Mouse (Mus musculus) thymus, postnatal 0 days (tissue): ENCODE data around the gene Rpgrip1. TPM values are rescaled to one million over a fixed set of nuclear protein-coding genes. Genes with fewer than 3 reads are reported as not detected.
"Not testable (repeated sequence)": the region's sequence is repeated elsewhere in the genome, so short reads cannot be mapped to it uniquely, and the experiment has no call there.

Experiments used
- DNase-seq: peaks from one replicate; pipeline ENCODE4 v3.0.0-alpha.2; 2015; ENCODE audit warnings: low spot score
- polyA plus RNA-seq: library from polyadenylated mRNA; unstranded; fragments of >200 nt; fragmentation: Nextera tagmentation; extraction: Ambion mirVana; gene quantifications from 2 replicates; pipeline ENCODE4 v1.2.1, GENCODE M21; 2015

The Rpgrip1 gene
- 87.6 and 94.0 TPM in 2 replicates for polyA plus RNA-seq

DNA sequence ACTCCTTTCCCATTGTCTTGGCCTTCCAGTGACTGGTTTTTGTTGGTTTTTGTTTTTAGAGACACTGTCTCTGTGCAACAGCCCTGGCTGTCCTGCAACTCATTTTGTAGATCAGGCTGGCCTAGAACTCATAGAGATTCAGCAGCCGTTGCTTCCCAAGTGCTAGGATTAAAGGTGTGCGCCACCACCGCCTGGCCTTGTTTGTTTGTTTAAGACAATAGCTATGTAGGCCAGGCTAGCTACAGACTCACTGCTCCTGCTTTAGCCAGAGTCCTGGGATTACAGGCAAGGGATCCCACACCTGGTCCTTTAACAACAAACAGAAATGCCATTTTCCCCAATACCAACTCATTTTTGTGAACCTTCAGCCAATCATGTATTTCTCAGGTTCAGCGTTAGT lies at the start of gene Rpgrip1:
Rpgrip1 (plus strand) TSS at position 359 of the 400 bp plus-strand sequence.
- DNase-seq, result no peak

DNA sequence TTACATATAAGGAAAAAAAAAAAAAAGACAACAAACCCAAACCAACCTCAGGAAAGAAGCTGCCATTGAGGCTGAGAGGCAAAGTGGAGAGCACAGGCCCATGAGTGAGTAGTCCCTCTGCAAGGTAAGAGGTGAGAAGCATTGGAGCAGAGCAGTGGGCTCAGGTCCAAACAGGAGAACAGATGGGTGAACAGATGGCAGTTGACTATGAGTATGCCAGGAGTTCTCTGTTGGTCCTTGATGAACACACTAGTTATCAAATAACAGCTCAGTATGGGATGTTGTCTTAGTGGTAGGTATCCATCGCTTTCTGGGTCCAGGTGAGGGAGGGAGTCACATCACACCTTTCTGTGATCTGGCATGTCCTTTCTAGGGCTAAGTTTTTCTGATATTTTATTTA lies 49.7 kb upstream of the Rpgrip1 start:
- DNase-seq, result no peak

DNA sequence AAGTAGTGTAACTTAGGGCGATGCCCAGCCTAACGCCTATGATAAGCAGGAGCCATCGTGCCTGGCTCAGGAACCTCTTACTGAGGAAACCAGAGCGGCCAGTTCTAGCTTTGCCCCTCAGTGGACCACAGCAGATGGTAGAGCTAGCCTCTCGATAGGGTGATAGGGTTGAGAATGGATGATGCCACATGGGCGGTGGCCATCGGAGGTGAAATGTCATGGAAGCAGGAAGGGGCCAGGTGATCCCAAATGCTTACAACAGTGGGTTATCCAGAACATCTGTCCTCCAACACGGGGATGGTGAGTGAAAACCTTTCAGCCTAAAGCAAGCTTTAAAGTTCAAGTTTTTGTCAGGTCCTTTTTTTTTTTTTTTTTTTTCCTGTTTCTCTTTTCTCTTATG lies 48.7 kb upstream of the Rpgrip1 start:
- DNase-seq, result no peak

DNA sequence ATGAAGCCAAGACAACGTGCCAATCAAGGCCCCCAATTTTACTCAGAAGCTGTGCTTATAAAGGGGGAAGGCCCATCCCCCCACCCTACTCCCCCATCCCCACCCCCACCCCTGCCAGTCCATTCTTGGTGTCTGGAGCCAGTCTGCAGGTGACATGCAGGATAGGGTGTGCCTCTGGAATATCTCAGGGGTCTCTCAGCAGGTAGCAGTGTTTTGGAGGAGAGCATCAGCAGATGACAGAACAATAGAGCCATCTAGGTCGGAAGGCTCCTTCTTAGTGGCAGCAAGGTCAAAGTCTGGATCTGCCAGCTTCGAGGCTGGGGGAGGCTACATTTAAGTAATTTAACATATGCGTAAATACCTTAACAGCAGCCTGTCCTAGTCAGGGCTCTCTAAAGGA lies 44.4 kb upstream of the Rpgrip1 start:
- no peak for DNase-seq

DNA sequence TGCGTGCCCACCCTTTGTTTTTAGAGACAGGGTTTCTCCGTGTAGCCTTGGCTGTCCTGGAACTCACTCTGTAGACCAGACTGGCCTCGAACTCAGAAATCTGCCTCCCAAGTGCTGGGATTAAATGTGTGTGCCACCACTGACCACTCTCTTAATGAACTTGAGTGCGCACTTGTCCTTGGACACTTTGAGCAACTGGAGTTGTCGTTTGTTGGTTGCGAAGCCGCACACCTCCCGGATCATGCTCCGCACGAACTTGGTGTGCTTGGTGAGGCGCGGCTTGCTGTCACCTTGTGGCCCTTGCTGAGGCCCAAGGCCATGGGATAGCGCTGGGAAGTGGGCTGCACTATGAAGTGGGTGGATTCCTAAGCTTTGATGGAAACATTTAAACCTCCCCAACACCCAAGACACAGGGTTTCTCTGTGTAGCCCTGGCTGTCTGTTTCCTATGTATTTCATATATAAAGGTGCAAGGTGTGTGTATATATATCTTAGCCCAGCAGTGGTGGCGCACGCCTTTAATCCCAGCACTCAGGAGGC lies 38.8 kb upstream of the Rpgrip1 start:
- DNase-seq, result no peak

DNA sequence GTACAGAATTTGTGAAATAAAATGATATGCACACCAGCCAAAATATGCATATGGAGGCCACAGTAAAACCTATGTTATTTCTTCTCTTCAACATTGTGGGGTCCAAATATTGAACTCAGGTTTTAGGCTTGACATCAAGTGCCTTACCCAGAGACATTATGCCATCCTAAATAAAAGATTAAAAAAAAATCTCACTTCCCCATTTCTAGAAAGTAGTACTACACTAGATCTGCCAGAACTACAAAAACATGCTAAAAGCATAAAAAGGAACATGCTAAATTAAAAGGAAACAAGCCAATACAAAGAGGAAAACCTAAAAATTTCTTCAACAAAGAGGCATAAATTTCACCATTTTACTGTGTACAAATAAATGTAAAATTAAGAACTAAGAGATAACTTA lies 27.4 kb upstream of the Rpgrip1 start:
- DNase-seq, result no peak

DNA sequence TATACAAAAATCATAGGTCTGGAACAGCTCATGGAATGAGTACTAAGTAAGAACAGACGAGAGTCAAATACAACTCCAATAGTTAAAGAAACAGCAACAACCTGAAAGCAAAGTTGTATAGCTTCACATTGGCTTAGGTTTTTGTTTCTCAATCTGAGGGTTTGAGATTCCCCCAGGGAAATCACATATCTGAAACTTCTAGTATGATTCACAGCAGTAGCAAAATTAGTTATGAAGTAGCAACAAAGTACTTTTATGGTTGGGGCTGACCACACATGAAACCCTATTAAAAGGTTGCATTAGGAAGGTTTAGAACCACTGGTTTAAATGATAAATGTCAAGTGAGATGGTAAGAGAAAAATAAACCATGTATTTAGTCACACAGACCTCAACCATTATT lies 16.0 kb upstream of the Rpgrip1 start:
- no peak for DNase-seq

DNA sequence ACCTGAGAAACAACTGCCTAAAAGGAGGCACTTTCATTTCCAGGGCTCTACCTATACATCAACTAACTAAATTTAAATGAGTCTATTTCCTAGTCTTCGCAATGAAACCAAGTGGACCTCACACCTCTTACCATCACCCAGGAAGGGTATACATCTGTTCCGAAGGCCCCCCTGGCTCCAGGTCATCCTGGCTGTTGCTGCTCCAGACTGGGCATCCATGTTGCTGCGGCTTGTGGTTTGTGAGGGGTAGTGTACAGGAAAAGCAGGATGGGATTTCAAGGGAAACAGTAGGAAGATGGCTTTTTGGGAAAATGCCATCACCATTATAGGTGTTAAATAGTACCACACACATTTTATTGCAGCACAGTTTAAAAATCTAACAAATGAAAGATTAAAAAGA lies 13.3 kb upstream of the Rpgrip1 start:
- DNase-seq, result not testable (repeated sequence)

DNA sequence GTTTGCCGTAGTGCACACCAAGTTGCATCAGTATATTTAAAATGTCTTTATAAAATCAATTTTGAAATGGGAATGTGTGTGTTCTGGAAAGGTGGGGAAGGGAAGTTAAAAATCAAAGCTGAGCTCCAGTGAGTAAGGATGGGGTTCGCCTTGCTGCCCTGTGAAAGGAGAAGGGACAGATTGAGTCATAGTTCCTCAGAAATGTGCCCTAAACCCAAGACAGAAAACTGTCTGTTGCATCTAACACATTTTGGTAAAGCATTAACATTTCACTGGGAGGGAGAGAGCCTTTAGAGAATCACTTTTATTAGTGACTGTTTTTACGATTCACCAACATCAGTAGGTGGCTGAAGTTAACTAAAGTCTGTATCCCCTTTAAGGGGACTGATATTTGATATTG lies 12.1 kb upstream of the Rpgrip1 start:
- not testable (repeated sequence) for DNase-seq

DNA sequence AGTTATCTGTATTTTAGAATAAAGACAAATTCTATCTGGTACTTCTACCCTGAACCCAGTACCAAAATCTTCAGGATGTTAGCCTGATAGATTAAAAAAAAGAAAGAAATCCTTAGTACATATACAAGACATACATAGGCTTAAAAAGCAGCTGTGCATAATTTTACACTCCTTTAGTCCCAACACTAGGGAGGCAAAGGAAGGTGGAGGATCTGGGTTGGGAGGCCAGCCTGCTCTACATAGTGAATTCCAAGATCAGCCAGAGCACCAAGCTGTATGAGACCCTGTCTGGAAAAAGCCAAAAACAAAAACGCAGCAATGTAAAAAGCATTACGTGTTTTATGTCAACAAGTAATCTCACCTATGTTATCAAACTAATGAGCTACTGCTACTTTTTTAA lies 10.9 kb upstream of the Rpgrip1 start:
- no peak for DNase-seq

DNA sequence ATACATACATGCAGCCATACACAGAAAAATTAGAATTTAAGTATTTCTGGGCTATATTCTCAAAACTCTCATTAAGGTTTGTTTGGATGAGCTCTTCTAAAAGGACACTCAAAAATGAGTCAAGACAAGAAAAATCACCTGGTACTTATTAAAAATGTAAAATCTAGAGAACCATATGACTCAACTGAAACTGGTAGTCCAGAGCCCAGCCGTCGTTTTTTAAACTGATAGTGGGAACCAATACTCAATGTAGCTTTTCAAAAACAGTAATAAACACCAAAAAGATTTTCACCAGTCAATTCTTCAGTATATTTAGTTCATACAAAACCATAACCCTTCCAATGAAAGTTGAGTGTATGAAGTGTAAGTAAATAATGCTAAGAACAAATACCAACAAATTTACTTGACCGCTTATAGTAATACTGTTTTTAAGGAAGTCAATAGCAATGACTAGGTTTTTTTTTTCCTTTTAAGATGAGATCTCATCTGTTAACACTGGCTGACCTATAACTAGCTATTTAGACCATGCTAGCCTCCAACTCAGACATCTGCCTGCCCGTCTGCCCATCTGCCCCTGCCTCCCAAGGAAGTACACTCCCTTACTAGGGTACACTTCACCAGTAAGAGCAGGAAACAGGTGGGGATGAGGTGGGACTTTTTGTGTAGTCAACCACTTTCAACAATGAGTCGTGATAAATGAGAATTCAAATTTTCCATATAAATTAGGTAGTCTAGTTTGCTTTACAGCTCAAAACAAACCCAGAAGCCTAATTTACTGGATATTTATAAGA lies 10.1 kb upstream of the Rpgrip1 start:
- no peak for DNase-seq

DNA sequence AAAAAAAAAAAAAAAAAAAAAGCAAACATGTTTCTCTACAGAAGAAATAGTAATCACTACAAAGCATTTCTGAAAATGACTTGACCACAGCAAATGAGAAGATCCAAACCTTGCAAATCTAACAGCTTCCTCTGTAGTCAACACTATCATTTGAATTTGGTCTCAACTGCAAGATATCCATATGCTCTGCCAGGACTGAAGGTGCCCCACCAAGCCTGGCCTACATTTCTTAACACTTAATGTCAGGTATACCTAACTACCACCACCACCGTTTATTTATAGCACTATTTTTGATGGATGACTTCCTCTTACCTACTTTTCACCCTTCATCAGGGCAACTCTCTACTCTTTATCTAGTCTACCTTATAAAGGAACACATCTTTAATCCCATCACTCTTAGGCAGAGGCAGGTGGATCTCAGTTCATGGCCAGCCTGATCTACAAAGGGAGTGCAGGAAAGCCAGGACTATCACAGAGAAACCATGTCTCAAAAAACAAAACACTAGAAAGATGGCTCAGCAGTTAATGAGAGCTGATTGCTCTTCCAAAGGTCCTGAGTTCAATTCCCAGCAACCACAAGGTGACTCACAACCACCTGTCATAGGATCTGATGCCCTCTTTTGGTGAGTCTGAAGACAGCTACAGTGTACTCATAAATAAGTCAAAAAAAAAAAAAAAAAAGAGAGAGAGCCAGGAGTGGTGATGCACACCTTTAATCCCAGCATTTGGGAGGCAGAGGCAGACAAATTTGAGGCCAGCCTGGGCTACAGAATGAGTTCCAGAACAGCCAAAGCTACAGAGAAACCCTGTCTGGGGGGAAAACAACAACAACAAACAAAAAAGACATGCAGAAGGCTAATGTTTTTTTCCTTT lies 9.0 kb upstream of the Rpgrip1 start:
- no peak for DNase-seq

DNA sequence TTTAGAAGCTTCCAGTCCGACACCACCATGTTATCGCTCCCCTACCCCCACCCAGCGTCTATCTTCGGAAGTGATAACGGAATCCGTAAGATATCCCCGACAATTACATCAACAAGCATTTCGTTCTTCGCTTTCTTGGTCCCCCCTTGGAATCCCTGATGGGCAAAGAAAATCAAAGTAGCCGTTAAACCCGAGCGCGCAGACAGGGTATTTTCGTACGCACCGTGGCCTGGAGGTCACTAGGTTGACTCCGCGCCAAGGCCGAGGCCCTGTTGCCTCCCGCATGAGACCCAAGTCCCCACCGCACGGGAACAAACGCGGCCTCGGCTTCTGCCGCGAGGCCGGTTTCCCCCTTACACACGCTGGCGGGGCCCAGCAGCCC lies 7.0 kb upstream of the Rpgrip1 start:
- DNase-seq, result peak; percentile 67

DNA sequence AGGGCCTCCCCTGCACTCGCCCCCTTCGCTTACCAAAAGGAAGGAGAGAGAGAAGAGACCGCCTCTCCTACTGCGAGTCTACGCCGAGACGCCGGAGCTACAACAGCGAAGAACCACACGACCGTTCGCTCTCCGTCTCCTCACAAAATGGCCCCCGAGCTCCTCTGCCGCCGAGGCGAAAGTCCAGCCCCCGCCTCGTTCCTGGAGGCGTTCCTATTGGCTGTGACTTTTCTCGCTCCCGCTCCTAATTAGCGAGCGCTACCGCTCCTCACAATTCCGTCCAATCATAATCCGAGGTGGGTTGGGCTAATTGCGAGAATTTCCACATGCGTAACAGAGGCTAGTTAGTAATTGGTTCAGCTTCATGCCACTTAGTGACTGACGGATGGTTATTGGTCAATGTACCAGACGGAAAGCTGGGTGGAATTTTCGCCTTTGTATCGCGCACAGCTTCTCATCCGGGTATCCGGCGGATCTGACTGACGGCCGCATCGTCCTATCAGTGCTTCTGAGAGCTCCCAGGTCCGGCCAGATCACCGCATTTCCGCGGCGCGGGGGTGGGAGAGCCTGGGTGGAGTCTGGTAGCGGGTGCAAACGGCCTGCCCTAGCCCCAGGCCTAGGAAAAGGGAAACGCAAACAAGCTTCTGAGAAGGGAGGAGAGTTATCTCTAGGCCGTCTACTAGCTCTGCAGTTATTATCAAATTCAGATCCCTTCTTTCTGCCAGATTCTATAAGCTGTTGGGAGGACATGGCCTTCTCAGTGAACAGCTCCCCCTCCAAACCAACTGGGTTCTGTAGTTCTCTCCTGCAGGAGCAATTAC lies 6.4 kb upstream of the Rpgrip1 start, which contains the start of gene Hnrnpc:
Hnrnpc (minus strand) TSS at position 173 of the 821 bp plus-strand sequence.
- peak; percentile 100 for DNase-seq

DNA sequence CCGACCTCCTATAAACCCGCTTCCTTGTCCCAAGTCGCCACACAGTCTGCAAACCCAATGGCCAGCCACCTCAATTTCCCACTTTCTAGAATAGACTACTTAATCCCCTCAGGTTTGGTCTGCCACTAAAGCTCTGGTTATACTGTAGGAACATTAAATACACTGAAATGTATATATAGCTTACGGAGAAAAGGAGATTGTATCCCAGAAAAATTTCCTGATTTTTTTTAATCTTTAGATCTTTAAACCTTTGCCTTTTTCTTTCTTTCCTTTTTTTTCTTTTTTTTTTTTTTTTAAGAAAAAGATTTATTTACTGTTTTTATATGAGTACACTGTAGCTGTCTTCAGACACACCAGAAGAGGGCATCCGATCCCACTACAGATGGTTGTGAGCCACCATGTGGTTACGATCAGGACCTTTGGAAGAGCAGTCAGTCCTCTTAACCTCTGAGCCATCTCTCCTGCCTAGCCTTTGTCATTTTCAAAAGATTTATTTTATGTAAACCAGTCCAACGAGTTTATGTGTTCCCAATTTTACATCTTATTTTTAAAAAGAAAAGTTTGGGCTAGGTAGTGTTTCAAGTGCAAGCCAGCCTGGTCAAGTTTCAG lies 5.7 kb upstream of the Rpgrip1 start:
- no peak for DNase-seq

DNA sequence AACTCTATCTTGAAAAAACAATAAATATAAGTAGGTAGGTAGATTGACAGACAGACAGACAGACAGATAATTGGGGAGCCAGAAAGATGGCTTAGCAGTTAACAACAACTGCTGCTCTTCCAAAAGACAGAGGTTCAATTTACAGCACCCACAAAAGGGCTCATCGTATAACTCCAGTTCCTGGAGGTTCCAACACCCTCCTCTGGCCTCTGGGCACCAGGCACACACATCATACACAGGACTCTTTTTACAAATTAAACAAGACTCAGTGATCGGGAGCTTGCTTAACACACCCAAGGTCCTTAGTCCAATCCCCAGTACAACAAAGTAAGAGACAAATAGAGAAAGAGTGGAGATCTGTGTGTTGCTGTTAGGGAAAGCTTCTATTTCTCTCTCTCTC lies 5.2 kb upstream of the Rpgrip1 start:
- no peak for DNase-seq

DNA sequence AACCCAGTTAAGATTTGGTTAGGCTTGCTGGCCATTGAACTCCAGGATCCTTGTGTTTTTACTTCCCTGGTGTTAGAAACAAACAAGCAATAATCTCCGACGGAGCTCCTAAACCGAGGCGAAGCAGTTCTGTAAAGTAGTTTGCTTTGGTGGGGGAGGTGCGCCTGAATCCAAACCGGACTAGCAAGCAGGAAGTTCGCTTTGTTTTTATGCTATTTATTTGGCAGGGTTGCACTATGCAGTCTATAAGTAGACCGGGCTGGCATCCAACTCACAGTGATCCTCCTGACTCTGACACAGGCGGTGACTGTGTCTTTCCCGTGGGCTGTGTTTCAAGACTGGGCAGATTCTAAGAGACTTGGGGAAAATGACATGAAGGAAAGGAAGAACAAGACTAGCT lies 3.8 kb upstream of the Rpgrip1 start:
- peak; percentile 24 for DNase-seq

DNA sequence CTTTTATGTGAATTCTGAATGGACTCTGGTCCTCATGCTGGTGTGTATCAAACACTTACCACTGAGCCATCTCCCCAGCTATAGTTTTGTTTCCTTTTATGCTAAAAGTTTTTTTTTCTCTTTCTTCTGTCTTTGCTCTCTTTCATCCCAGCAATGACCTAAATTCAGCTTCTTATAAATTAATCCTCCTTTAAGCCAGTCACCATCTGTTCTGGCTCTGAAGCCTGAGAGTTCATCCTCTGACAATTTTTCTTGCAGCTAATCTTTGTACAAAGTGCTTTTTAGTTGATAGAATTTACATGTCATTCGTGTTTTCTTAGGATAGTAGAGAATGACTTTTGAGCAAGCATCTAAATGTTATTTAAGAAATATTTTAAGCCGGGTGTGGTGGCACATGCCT lies 2.5 kb upstream of the Rpgrip1 start:
- no peak for DNase-seq

DNA sequence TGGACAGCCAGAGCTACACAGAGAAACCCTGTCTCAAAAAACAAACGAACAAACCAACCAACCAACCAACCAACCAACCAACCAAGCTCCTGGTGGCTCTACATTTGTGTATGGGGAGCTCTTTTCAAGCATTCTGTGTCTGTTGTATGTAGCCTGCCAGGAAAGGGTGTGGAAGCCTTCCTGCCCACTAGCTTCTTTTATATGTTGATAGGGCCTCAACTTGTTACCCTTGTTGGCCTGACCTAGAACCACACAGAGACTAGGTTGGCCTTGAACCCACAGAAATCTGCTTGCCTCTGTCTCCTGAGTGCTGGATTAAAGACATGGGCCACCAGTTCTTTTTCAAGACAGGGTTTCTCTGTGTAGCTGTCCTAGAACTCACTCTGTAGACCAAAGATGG lies 3.6 kb downstream of the Rpgrip1 start:
- no peak for DNase-seq

DNA sequence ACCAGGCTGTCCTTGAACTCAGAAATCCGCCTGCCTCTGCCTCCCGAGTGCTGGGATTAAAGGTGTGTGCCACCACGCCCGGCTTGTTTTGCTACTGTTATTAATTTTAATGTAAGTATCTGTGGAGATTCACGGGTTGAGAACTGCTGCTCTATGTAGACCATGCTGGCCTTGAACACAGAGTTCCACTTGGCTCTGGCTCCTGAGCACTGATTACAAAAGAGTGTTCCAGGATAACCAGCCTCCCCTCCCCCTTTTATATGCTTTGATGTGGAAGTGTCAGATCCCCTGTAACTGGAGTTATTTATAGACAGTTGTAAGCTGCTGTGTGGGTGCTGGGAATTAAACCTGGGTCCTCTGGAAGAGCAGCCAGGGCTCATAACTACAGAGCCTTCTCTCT lies 6.7 kb downstream of the Rpgrip1 start:
- no peak for DNase-seq

DNA sequence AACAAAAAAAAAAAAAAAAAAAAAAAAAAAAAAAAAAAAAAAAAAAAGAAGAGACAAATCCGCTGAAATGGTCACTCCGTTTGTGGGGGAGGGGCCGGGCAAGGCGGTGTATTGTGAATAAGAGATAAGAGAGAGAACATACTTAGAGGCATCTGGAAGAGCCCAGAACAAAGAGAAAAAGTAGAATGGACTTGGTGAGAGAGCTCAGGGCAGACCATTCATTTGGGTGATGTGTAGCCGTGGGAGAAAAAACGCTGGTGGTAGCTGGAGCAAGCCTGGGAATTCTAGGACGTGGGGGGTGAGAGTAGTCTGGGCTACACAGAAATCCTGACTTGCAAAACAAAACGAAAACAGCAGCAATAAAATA lies 7.9 kb downstream of the Rpgrip1 start:
- DNase-seq, result no peak
